Mouse (Mus musculus): ENCODE measurements around the gene Dixdc1.

The Dixdc1 gene

DNA sequence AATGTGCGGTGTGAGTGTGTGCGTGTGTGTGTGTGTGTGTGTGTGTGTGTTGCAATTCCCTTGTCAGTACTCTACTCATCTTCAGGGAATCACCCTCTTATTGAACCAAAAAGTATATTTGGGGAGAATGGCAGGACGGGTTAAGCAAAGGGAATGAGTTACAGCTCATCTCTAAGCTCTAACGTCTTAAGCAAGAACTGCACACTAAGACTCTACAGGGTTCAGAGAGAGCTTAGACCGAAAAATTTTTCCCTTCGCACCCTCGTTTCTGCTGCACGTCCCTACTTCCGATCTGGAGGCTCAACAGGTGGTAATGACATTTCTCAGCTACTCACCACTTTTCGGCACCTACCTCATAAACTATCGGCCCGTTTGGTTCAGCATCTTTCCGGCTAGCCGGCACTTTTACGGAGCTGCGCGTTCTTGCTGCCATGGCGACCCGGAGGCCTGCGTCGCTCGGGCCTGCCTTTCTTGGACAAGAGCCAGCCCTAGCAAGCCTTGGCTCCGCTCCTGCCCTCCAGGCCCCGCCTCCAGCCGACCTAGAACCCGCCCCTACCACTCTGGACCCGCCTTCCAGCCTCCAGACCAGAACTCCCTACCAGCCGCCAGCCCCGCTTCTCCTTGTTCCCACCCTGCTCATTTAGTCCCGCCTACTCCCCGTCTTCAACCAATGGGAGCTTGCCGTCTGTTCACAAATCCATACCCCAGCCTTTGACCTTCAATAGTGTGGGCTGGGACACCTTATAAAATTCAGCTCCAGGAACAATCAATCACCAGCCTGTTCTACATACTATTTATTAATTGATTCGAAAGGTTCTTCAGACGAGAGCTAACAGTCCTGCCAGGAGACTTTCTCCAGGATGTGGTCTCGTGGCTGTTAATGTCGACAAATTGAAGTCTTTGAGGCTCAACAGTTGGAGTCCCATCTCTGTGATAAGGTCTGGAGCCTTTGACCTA is at the start of gene Dixdc1:
Gene Dixdc1, minus strand, starts transcription at position 604 of the 957 bp plus-strand sequence.
- peak; percentile 67 to 89 for DNase-seq (ENCODE audit: low spot score in 2 of 2)

DNA sequence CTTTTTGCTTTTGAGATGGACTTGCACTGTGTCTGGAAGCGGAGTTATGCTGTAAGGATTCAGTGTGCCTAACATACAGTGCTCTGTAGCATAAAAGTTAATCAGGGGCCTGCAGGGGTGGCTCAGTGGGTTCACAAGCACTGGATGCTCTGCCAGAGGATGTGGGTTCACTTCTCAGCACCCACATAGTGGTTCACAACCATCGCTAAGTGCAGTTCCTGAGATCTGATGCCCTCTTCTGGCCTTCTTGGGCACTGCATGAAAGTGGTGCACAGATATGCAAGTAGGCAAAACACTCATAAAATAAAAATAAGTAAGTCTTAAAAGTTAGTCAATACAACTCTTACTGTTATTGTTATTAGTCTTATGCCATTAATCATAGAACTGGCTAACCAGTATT is 42.8 kb upstream of the Dixdc1 start:
- peak; percentile 43 to 75 for DNase-seq (ENCODE audit: low spot score in 2 of 2)

DNA sequence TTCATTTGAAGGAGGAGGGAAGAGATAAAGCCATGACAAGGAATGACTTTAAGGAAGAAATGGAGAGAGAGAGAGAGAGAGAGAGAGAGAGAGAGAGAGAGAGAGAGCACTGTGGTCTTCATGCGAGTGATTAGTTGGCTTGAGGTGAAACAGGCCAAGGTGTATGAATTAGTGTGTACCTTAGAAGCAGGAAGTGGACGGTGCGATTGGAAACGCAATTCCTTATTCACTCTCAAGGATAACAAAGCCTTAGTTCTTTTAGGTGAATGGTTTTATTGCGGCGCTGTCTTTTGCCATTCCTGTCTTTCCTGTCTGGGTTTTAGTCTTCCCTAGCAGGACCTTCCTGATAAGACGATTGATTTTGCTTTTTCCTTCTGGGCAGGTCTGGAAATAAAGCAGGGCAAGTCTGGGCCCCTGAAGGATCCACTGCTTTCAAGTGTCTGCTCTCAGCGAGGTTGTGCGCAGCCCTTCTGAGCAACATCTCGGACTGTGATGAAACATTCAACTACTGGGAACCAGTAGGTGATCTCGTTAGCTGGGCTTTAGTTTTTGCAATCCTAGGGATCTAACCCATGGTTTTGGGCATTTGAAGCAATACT is 36.9 kb upstream of the Dixdc1 start:
- no peak for DNase-seq (ENCODE audit: low spot score in 2 of 2)

DNA sequence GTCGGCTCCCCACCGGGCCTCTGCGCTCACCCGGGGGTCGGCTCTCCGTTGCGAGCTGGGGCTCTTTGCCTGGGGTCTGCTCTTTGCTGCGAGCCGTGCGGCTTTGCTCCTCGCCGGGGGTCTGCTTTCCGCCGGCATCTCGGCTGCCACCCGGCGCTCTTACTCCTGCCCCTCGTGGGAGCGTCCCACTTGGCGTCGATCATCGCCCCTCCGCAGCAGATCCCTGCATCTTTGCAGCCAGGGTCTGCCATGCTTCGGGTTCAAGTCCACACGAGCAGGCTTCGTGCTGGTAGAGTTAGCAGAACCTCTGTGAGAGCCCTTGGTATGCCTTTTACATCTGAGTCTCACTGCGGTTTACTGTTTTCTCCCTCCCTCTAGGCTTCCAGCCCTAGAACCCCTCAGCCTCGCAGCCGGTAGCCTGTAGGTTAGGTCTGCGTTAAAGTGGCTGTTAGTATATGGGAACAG is 36.4 kb upstream of the Dixdc1 start:
- DNase-seq (ENCODE audit: low spot score in 2 of 2) = peak in 1 of 2 experiments; percentile 38

DNA sequence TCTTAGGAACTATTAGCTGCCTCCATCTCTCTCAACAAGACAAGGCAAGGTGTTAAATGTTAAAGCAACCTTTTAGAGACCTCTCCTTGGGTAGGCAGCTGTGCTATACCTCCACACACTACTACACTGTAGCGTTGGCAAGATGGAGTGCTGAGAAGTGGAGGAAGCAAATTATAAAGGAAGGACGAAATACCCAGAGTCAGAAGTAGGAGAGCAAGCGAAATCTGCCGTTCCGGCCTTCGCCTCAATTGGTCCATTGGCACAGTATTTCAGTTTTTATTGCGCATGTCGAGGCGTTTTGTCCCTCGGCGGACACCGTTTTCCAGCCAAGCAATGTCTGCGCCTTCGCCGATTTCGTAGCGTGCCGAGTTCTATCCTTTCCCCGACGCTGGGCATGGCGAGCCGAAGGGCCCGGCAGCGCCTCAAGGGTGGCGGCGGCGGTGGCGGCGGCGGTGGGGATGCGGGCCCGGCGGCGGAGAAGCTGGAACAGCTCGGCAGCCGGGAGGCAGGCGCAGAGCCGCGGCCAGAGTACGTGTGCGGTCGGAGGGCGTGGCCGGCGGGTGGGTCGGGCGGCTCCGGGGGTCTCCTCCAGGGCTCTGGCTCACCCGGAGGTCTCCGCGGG is 35.8 kb upstream of the Dixdc1 start, which contains the start of the genes Alg9 and 1110032A03Rik:
Gene Alg9, plus strand, starts transcription at position 29 of the 622 bp plus-strand sequence.
Gene 1110032A03Rik, minus strand, starts transcription at position 530 of the 622 bp plus-strand sequence.
- DNase-seq (ENCODE audit: low spot score in 2 of 2) = peak; percentile 94 to 96

DNA sequence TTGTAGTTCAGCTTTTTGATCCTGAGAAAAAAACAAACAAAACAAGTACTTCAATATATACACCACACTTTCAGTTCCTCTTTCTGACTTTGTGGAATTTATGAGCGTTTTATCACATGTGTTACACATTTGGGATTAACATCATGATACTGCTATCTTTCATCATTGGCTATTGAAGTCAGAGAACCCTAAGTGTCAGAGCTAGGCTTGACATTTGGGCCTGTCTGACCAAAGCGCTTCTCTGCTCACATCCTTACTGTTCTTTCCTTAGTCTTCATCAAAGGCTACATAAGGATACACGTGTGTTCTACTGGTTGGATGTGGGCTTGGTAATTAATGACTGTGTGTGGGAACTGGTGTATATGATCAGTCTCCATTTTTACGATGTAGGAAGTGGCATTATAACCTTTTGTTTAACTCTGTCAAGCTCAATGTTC is 34.7 kb upstream of the Dixdc1 start:
- no peak for DNase-seq (ENCODE audit: low spot score in 2 of 2)

DNA sequence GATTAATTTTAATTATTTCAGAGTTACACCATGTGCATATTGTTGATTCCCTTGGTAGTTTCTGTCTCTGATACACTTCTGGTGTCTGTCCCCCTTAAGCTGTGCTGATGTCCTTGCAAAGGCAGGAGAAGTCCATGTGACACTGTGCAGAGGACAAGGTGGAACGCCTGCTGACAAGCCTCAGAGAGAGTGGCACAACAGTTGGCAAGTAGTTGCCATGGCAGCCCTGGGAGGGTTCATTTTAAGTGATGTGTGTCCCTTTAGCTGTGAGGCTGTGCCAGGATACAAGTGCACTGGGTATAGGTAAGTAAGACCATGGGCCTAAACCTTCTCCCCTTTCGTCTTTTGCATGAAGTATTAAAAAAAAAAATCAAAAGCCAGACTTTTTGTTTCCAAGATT is 30.7 kb upstream of the Dixdc1 start:
- no peak for DNase-seq (ENCODE audit: low spot score in 2 of 2)

GRCm38 (mm10) chr9:50768107-50769002 is 29.0 kb upstream of the Dixdc1 start, which contains the start of gene Fdxacb1:
Gene Fdxacb1 (plus strand): TSS chr9:50768236.
- peak; percentile 98 to 99 for DNase-seq (ENCODE audit: low spot score in 2 of 2)

GRCm38 (mm10) chr9:50767531-50768106 is 28.3 kb upstream of the Dixdc1 start:
- DNase-seq (ENCODE audit: low spot score in 2 of 2) = peak; percentile 24 to 31

DNA sequence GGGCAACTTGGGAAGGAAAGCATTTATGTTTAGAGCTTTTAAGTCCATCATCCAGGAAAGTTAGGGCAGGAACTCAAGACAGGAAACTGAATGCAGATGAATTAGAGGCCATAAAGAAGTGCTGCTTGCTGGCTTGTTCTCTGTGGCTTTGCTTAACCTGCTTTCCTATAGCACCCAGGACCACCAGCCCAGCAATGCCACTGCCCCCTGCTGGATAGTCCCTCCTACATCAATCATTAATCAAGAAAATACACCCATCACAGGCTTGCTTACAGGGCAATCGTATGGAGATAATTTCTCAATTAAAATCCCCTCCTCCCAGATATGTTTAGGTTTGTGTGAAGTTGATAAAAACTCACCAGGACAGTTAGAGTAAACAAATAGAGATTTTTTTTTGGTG is 24.0 kb upstream of the Dixdc1 start:
- DNase-seq (ENCODE audit: low spot score in 2 of 2) = peak in 1 of 2 experiments; percentile 46

GRCm38 (mm10) chr9:50761520-50762243 is 22.4 kb upstream of the Dixdc1 start:
- DNase-seq (ENCODE audit: low spot score in 2 of 2) = no peak

GRCm38 (mm10) chr9:50756711-50757110 is 17.4 kb upstream of the Dixdc1 start:
- no peak for DNase-seq (ENCODE audit: low spot score in 2 of 2)

GRCm38 (mm10) chr9:50753947-50754346 is 14.6 kb upstream of the Dixdc1 start:
- no peak for DNase-seq (ENCODE audit: low spot score in 2 of 2)

DNA sequence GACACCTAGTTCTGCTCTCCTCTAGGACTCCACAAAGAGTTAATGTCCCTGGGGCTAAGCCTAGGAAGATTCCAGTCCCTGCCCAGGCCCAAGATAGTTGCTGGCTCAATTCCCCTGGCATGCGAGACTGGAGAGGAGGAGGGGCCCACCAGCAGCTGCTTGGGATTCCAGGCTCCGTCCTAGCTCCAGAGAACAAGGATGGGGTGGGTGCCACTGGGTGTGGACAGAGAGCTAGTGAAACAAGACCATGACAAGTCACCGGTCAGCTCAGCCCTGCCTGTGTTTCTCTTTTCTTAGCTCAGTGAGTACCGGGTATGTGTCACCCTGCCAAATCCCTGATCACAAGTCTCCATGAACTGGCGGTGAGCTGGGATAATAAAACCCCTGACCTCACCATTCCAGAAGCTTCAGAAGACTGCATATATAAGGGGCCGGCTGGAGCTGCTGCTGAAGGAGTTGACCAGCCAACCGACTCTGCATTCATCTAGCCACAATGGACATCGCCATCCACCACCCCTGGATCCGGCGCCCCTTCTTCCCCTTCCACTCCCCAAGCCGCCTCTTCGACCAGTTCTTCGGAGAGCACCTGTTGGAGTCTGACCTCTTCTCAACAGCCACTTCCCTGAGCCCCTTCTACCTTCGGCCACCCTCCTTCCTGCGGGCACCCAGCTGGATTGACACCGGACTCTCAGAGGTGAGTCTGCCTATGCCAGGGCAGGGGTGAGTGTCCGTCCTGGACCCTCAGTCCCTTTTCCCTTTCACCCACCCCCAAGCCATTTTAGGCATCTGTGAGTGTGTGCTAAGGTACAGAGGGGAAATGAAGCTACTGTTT is 13.7 kb upstream of the Dixdc1 start:
- no peak for DNase-seq (ENCODE audit: low spot score in 2 of 2)

DNA sequence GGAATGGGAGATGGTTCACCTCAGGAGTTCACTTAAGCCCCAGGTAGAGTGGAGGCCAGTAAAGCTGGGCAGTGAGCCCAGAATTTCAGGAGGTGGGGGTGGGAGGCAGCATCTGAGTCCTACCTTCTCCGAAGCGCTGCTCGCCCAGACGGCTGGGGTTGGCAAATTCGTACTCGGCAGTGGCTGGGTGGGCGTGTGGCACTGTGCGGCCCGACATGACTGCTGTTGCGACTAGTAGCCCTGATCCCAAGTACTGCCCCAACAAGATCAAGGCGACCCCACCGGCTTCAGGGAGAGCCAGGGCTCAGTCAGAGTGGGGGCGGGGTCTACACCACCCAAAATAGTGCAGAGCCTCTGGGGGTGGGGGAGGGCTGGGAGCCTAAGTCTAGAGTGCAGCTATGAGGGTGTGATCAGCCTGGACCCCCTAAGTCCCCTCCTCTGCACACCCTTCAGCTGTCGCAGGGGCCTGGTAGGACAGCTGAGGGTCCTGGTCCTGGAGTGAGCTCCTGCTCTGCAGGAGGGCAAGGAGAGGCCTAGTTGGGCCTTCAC is 12.8 kb upstream of the Dixdc1 start, which contains the start of gene Hspb2:
Gene Hspb2, minus strand, starts transcription at position 301 of the 549 bp plus-strand sequence.
- DNase-seq (ENCODE audit: low spot score in 2 of 2) = no peak

- DNase-seq (ENCODE audit: low spot score in 2 of 2) = no peak
Measured at GRCm38 (mm10) chr9:50751323-50751722, 12.0 kb upstream of the Dixdc1 start, which contains the start of gene Cryab. Gene Cryab (plus strand): TSS chr9:50751325.

DNA sequence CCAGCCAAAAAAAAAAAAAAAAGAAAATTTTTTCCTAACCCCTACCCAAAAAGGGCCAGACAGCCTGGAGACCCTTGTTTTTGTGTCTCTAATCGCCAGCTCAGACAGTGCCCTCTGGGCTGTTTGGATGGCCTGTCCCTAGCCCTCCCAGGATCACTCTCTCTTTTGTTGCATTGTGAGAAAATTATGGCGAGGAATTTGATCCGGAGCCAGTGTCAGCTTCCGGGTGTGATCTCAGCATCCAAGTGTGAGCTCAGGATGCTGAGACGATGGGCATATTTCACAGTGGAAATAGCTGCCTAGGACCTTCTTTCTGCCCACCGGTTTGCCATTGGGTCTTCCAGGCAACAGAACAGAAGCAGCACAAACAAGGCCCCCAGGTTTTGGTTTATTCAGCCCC is 11.4 kb upstream of the Dixdc1 start:
- DNase-seq (ENCODE audit: low spot score in 2 of 2) = no peak

GRCm38 (mm10) chr9:50746214-50746677 is 6.9 kb upstream of the Dixdc1 start, which contains the start of gene 2310030G06Rik:
Gene 2310030G06Rik (minus strand): TSS chr9:50746536.
- DNase-seq (ENCODE audit: low spot score in 2 of 2) = no peak

All from spleen, postnatal 10 days (tissue).